Mouse (Mus musculus) cerebellum, adult 9-11 months (tissue): ENCODE data around the gene Hnrnpdl.

ENCODE experiments used
- DNase-seq: peaks from one replicate; pipeline ENCODE4 v3.0.0; 2022

Hnrnpdl gene

GRCm38 (mm10) chr5:100003895-100004294 lies 35.6 kb downstream of the Hnrnpdl start:
- DNase-seq = no peak

- no peak for DNase-seq
These were observed 39.0 kb downstream of the Hnrnpdl start for GRCm38 (mm10) chr5:100000500-100000899.

- DNase-seq = no peak
These were observed 39.4 kb downstream of the Hnrnpdl start for GRCm38 (mm10) chr5:100000048-100000447.

GRCm38 (mm10) chr5:99994680-99995079 lies 44.8 kb downstream of the Hnrnpdl start:
- no peak for DNase-seq

GRCm38 (mm10) chr5:99994166-99994565 lies 45.3 kb downstream of the Hnrnpdl start:
- no peak for DNase-seq
